Mouse (Mus musculus) CH12.LX (cell line): ENCODE measurements around the gene Dis3l. TPM values are rescaled to one million over a fixed set of nuclear protein-coding genes. Genes with fewer than 3 reads are reported as not detected.

Experiments used
- DNase-seq: peaks from one replicate; pipeline ENCODE4 v3.0.0-alpha.2; 2013; ENCODE audit errors: extremely low read depth
- H3K27ac ChIP-seq: 2 replicates; pipeline ENCODE4 v1.5.1; 2012; ENCODE audit warnings: low read depth, mild to moderate bottlenecking, control low read depth, moderate library complexity; ENCODE audit not compliant: insufficient read depth
- H3K27me3 ChIP-seq: replicated peaks from 2 replicates; pipeline ENCODE3; 2012; ENCODE audit warnings: inconsistent platforms
- H3K36me3 ChIP-seq, 2 experiments: replicated peaks in 1 of 2; 2 replicates each; pipeline versions ENCODE3 to v1.6.1; 2012; ENCODE audit warnings: inconsistent platforms in 1 of 2, low read length in 1 of 2, mild to moderate bottlenecking in 1 of 2, mixed read lengths in 1 of 2, moderate library complexity in 1 of 2; ENCODE audit not compliant: control insufficient read depth in 1 of 2, insufficient read depth in 1 of 2
- H3K4me1 ChIP-seq, 2 experiments: 2 replicates each; pipeline ENCODE4 v1.6.1; 2012; ENCODE audit warnings: inconsistent platforms in 1 of 2, moderate library complexity in 1 of 2; ENCODE audit not compliant: insufficient read depth in 2 of 2, control insufficient read depth in 1 of 2
- H3K4me2 ChIP-seq: 2 replicates; pipeline ENCODE4 v1.6.1; 2012; ENCODE audit warnings: low read depth, mild to moderate bottlenecking, control low read depth; ENCODE audit not compliant: poor library complexity, insufficient read depth, severe bottlenecking
- H3K4me3 ChIP-seq, 3 experiments: fragments of 150-350 bp in 1 of 3; sonication (generic) in 1 of 3; replicated peaks in 1 of 3; 2 replicates each; pipeline versions ENCODE3 to v1.5.1; 2011 to 2012; ENCODE audit warnings: low read depth in 2 of 3, low read length in 2 of 3, mild to moderate bottlenecking in 2 of 3, moderate library complexity in 2 of 3, control low read depth in 1 of 3, improper control_type of control experiment in 1 of 3, inconsistent platforms in 1 of 3, mixed read lengths in 1 of 3; ENCODE audit not compliant: poor library complexity in 1 of 3
- H3K79me2 ChIP-seq: replicated peaks from 2 replicates; pipeline ENCODE4 v1.6.1; 2012; ENCODE audit warnings: mild to moderate bottlenecking, moderate library complexity; ENCODE audit not compliant: control insufficient read depth, poor library complexity, insufficient read depth, severe bottlenecking; ENCODE audit errors: extremely low read depth
- H3K9ac ChIP-seq: 2 replicates; pipeline ENCODE4 v1.6.1; 2012; ENCODE audit warnings: low read depth, mild to moderate bottlenecking, control low read depth, moderate library complexity; ENCODE audit not compliant: insufficient read depth
- H3K9me3 ChIP-seq: replicated peaks from 2 replicates; pipeline ENCODE3; 2012; ENCODE audit warnings: low read length, inconsistent platforms, mixed read lengths
- BHLHE40 ChIP-seq: IDR thresholded peaks from 2 replicates; pipeline ENCODE4 v1.6.1; 2011; ENCODE audit warnings: mild to moderate bottlenecking, low read depth, low read length, improper control_type of control experiment
- CHD1 ChIP-seq: IDR thresholded peaks from 2 replicates; pipeline ENCODE4 v1.6.1; 2012; ENCODE audit warnings: low read depth, low read length, improper control_type of control experiment, inconsistent platforms
- CTCF ChIP-seq, 2 experiments: IDR thresholded peaks in 1 of 2; conservative IDR thresholded peaks in 1 of 2; 2 replicates each; pipeline ENCODE4 v1.5.1; 2011 to 2012; ENCODE audit warnings: low read depth in 2 of 2, low read length in 2 of 2, improper control_type of control experiment in 1 of 2, inconsistent platforms in 1 of 2, mild to moderate bottlenecking in 1 of 2, moderate library complexity in 1 of 2
- E2F4 ChIP-seq: IDR thresholded peaks from 2 replicates; pipeline ENCODE4 v1.6.1; 2011; ENCODE audit warnings: low read depth, low read length, improper control_type of control experiment; ENCODE audit not compliant: insufficient replicate concordance
- EP300 ChIP-seq: IDR thresholded peaks from 2 replicates; pipeline ENCODE4 v1.6.1; 2011; ENCODE audit warnings: low read length, improper control_type of control experiment
- HCFC1 ChIP-seq: IDR thresholded peaks from 2 replicates; pipeline ENCODE4 v1.6.1; 2012; ENCODE audit warnings: low read depth, mild to moderate bottlenecking, inconsistent platforms, low read length, improper control_type of control experiment
- IRF4 ChIP-seq: IDR thresholded peaks from 2 replicates; pipeline ENCODE4 v1.6.1; 2014; ENCODE audit warnings: low read depth, mild to moderate bottlenecking, inconsistent platforms, low read length, improper control_type of control experiment
- MAZ ChIP-seq: IDR thresholded peaks from 2 replicates; pipeline ENCODE4 v1.6.1; 2012; ENCODE audit warnings: low read depth, mild to moderate bottlenecking, inconsistent platforms, low read length, improper control_type of control experiment, moderate library complexity
- MEF2A ChIP-seq: IDR thresholded peaks from 2 replicates; pipeline ENCODE4 v1.6.1; 2014; ENCODE audit warnings: low read depth, mild to moderate bottlenecking, inconsistent platforms, low read length, improper control_type of control experiment, borderline replicate concordance
- MXI1 ChIP-seq: IDR thresholded peaks from 2 replicates; pipeline ENCODE4 v1.6.1; 2011; ENCODE audit warnings: mild to moderate bottlenecking, low read depth, low read length, improper control_type of control experiment
- PAX5 ChIP-seq: IDR thresholded peaks from 2 replicates; pipeline ENCODE4 v1.6.1; 2012; ENCODE audit warnings: low read length, inconsistent platforms, mixed read lengths
- POLR2A ChIP-seq: IDR thresholded peaks from 2 replicates; pipeline ENCODE4 v1.6.1; 2011; ENCODE audit warnings: low read depth, mild to moderate bottlenecking, improper control_type of control experiment, low read length
- RAD21 ChIP-seq: IDR thresholded peaks from 2 replicates; pipeline ENCODE4 v1.6.1; 2011; ENCODE audit warnings: low read depth, mild to moderate bottlenecking, low read length, improper control_type of control experiment, moderate library complexity
- SMC3 ChIP-seq: IDR thresholded peaks from 2 replicates; pipeline ENCODE4 v1.6.1; 2011; ENCODE audit warnings: low read depth, low read length, improper control_type of control experiment
- TBP ChIP-seq: conservative IDR thresholded peaks from 2 replicates; pipeline ENCODE4 v1.6.1; 2011; ENCODE audit warnings: low read depth, low read length, improper control_type of control experiment
- ZKSCAN1 ChIP-seq: IDR thresholded peaks from 2 replicates; pipeline ENCODE4 v1.6.1; 2012; ENCODE audit warnings: low read depth, inconsistent platforms, low read length, improper control_type of control experiment, borderline replicate concordance
- ZNF384 ChIP-seq: IDR thresholded peaks from 2 replicates; pipeline ENCODE4 v1.6.1; 2012; ENCODE audit warnings: low read depth, low read length, improper control_type of control experiment, inconsistent platforms
- dilution Hi-C: fragments of 300-500 bp; cut with MboI; formaldehyde crosslinking; loops from 2 replicates; pipeline ENCODE4 v1.14.3; 2020; ENCODE audit warnings: low sequenced_read_pairs; ENCODE audit not compliant: extremely low pct_unique_long_range_greater_than_20kb, extremely low pct_ligation_motif_present
- in situ Hi-C: fragments of 300-500 bp; cut with MboI; formaldehyde crosslinking; loops from 3 replicates; pipeline ENCODE4 v1.14.3; 2019; ENCODE audit warnings: low sequenced_read_pairs, low pct_ligation_motif_present, low pct_unique_long_range_greater_than_20kb, mixed read lengths
- polyA plus RNA-seq: library from polyadenylated mRNA; unstranded; fragments of >175 nt; gene quantifications from 2 replicates; pipeline ENCODE4 v1.2.1, GENCODE M21; 2012; ENCODE audit warnings: low read depth; ENCODE audit not compliant: insufficient read length
- total RNA-seq, 2 experiments: library from RNA; depleted of rRNA; stranded (reverse); fragments of 300-350 nt in 1 of 2; fragments of >200 nt in 1 of 2; gene quantifications; 2 replicates each; pipeline ENCODE4 v1.2.3; 2012 to 2014

The Dis3l gene
- total and polyA plus RNA-seq, 3 experiments, result 6.6 to 9.6 (median 8.8) TPM

DNA sequence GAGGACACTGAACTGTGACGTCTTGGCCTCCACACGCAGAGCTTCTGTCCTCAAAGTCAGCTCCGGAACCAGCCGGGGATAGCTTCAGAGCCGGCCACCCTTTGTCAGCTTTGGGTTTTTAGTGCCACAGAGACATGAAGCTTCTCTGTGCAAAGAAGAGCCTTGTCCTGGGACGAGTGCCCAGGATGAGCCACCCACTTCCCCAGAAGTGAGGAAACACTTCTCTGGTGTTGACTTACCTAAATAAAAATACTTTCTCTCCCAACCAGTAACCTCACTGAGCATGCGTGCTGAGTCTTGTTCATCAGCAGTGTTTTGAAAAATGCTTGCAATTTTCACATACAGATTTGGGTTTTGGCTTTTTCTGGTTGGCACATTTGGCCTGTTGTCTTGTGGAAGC, 14.5 kb upstream of the Dis3l start:
- Histone ChIP-seq H3K27ac (no peak overlapping the region), H3K79me2 (no peaks in the 10 kb centered on the region), H3K27me3 (no peaks in the 10 kb centered on the region), H3K9me3 (no peaks in the 10 kb centered on the region), H3K36me3 (no peaks in the 10 kb centered on the region), H3K9ac (no peak overlapping the region), H3K4me1 (peaks cover 0 to 4% of the 10 kb centered on the region in 2 experiments; a peak in 2 of 4 replicates), H3K4me3 (no peak overlapping the region)
- dilution Hi-C loops, result no loop called here
- no peak for TF ChIP-seq CTCF (conservative IDR thresholded peaks at IDR 0.05 in 1 of 2, IDR thresholded peaks at IDR 0.05 in 1 of 2; ENCODE audit: low read depth in 2 of 2, low read length in 2 of 2)
- no peak for TF ChIP-seq BHLHE40
- no peak for TF ChIP-seq ZNF384
- no peak for TF ChIP-seq POLR2A
- no peak for TF ChIP-seq MXI1
- TF ChIP-seq HCFC1, result no peak
- TF ChIP-seq ZKSCAN1, result no peak
- no peak for TF ChIP-seq EP300
- no peak for TF ChIP-seq TBP
- TF ChIP-seq CHD1, result no peak
- TF ChIP-seq, all 38 proteins: peak for 0
- no peak overlapping the region for H3K4me2 ChIP-seq
- in situ Hi-C loops, result loop anchor here (5.0 kb wide), 1 partner anchor 37 kb away; no protein-coding TSS in a partner anchor
- no peak for DNase-seq

DNA sequence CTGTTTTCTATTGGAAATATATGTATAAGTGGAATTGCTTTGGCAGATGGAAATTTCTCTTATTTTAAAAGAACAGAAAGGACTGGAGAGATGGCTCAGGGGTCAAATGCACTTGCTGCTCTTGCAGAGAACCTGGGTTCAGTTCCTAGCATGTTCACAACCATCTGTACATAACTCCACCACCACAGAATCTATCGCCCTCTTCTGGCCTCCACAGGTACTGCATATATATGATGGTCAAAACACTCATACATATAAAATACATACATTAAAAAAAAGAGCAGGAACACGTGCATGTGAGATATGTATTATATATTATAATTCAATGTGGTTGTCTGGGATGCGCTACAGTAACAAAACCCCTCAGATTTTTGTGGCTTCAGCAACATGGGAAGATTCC, 10.1 kb upstream of the Dis3l start:
- H3K36me3 ChIP-seq, result no peaks in the 10 kb centered on the region
- no peaks in the 10 kb centered on the region for H3K9me3 ChIP-seq
- TF ChIP-seq ZKSCAN1, result no peak
- no peak for TF ChIP-seq PAX5
- TF ChIP-seq MAZ, result no peak
- TF ChIP-seq IRF4, result no peak
- peak; percentile 25; the same call in 1 of the 2 replicates for TF ChIP-seq SMC3
- TF ChIP-seq RAD21, result peak; percentile 7
- TF ChIP-seq CTCF (conservative IDR thresholded peaks at IDR 0.05 in 1 of 2, IDR thresholded peaks at IDR 0.05 in 1 of 2; ENCODE audit: low read depth in 2 of 2, low read length in 2 of 2), result peak; percentile 58 to 64
- no peak overlapping the region for H3K9ac ChIP-seq
- H3K79me2 ChIP-seq, result no peaks in the 10 kb centered on the region
- H3K27ac ChIP-seq, result no peak overlapping the region
- no peak overlapping the region for H3K4me2 ChIP-seq
- no peak overlapping the region for H3K4me3 ChIP-seq
- dilution Hi-C loops (no loop called here), in situ Hi-C loops (no loop called here)
- peak; percentile 33 for DNase-seq
- no peaks in the 10 kb centered on the region for H3K27me3 ChIP-seq
- H3K4me1 ChIP-seq, result no peaks in the 10 kb centered on the region

DNA sequence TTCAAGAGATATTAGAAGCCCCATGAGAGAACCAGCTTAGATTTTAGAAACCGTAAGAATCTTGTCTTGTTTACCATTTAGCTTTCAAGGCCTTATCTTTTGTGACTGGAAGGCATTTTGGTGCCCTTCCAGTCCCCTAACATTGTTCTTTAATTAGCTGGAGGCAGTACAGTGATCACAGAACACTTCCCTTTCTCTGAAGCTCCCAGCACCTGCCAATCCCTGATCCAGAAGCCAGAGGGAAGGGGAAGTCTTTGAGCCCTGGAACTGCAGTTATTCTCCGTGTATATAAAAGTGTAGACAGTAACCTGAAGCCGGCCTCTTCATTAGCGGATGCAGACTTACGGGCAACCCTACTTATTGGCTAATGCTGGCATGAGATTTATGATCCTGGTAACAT, 8.4 kb upstream of the Dis3l start:
- Histone ChIP-seq H3K27me3 (no peaks in the 10 kb centered on the region), H3K4me2 (no peak overlapping the region), H3K9me3 (no peaks in the 10 kb centered on the region), H3K4me1 (no peaks in the 10 kb centered on the region), H3K9ac (no peak overlapping the region), H3K79me2 (no peaks in the 10 kb centered on the region), H3K36me3 (no peaks in the 10 kb centered on the region), H3K4me3 (no peak overlapping the region), H3K27ac (no peak overlapping the region)
- DNase-seq, result no peak
- TF ChIP-seq E2F4 (no peak), MAZ (no peak), MEF2A (no peak)
- in situ Hi-C loops (loop anchor here (5.0 kb wide), 1 partner anchor 343 kb away; no protein-coding TSS in a partner anchor), dilution Hi-C loops (no loop called here)
